8 mouse cellular contexts compared by ENCODE assay signal in genomic region chr3:101376538-101377247, GRCm38 (mm10). TPM values are rescaled to one million over a fixed set of nuclear protein-coding genes. Genes with fewer than 3 reads are reported as not detected.
DNase-seq lines count a peak whose midpoint lies in the region; ATAC-seq and TF ChIP-seq lines count a peak whose summit lies in the region.

TSS of gene Igsf3 (plus strand) at chr3:101377083.

- peak within 1 kb of the TSS; percentile 86 for H3K27ac ChIP-seq in gastrocnemius, adult 2 months
- peak within 1 kb of the TSS; percentile 81 for H3K27ac ChIP-seq in hindbrain, embryonic 16.5 days (ENCODE audit: low read depth, low read length)

- H3K36me3 ChIP-seq in hindbrain, embryonic 16.5 days (ENCODE audit: control insufficient read depth, insufficient read depth, low read length), result no peaks in the 10 kb centered on the region

- H3K4me1 ChIP-seq in hindbrain, embryonic 16.5 days (ENCODE audit: control insufficient read depth, insufficient read depth, low read depth, low read length), result peaks cover 32% of the 10 kb centered on the region

- H3K4me3 ChIP-seq in gastrocnemius, adult 2 months, result peak within 1 kb of the TSS; percentile 94
- peak within 1 kb of the TSS; percentile 81 for H3K4me3 ChIP-seq in hindbrain, embryonic 16.5 days (ENCODE audit: low read length)

- H3K9me3 ChIP-seq in hindbrain, embryonic 16.5 days (ENCODE audit: control insufficient read depth, low read length), result no peaks in the 10 kb centered on the region

- H3K9ac ChIP-seq in hindbrain, embryonic 16.5 days (ENCODE audit: low read depth, low read length), result peak within 1 kb of the TSS; percentile 89

- TF ChIP-seq CTCF in gastrocnemius, adult 2 months (IDR thresholded peaks at IDR 0.05), result no peak

- peak within 1 kb of the TSS; percentile 70 for H3K4me2 ChIP-seq in hindbrain, embryonic 16.5 days (ENCODE audit: low read length)

- DNase-seq in WW6 (ENCODE audit: low read depth, low spot score), result peak; percentile 67
- peak; percentile 80 to 87 for DNase-seq in cerebellum, postnatal 14 days
- DNase-seq in gastrocnemius, adult 2 months, result peak; percentile 93
- DNase-seq in left cerebral cortex, adult 8-10 months (ENCODE audit: low spot score in 2 of 2), result peak in 1 of 2 experiments; percentile 56
- peak; percentile 31 for DNase-seq in right cerebral cortex, postnatal 14 days
- DNase-seq in urinary bladder, postnatal 25 days (ENCODE audit: low spot score), result peak; percentile 77

- intact Hi-C loops in gastrocnemius, adult 2 months (cut with DNase I), result no loop called here

- WGBS in hindbrain, embryonic 16.5 days, result 5% methylated on average over 30 of the region's 56 CpGs

- H3K27me3 ChIP-seq in hindbrain, embryonic 16.5 days (replicated peaks; ENCODE audit: control insufficient read depth, insufficient read depth, low read length), result no peaks in the 10 kb centered on the region

- ATAC-seq in hindbrain, embryonic 16.5 days, result peak; percentile 83
- peak; percentile 78 for ATAC-seq in megakaryocyte, adult 5-6 weeks (ENCODE audit: poor library complexity, severe bottlenecking)

RNA-seq across cellular contexts. Expression of gene Igsf3, which starts in this region (rescaled TPM):
- total RNA-seq in gastrocnemius, adult 2 months (2021), result 1 to 10 TPM; 3.0 to 3.2 TPM
- polyA plus RNA-seq in hindbrain, embryonic 16.5 days (2015; fragmentation: Nextera tagmentation; extraction: Ambion mirVana), result 79.0 and 82.0 TPM in 2 replicates
- total RNA-seq in left cerebral cortex, adult 8-10 months (2022), result 10 to 100 TPM; 16.1 to 19.9 (median 18.7) TPM
- 0.11 TPM in 1 of 2 replicates, not detected in the other for total RNA-seq in megakaryocyte, adult 5-6 weeks (2015)
- 0.40 and 0.57 TPM in 2 replicates for total RNA-seq in megakaryocyte, adult 5-6 weeks (2017)

Comparison
In these comparisons a context has a peak if more than half of its experiments do, and no peak if none do; other contexts are left out.
1. RNA of gene Igsf3 (total RNA-seq): 16.1 to 19.9 TPM in left cerebral cortex, adult 8-10 months; 3.0 to 3.2 TPM in gastrocnemius, adult 2 months and 0.11 to 0.57 TPM in megakaryocyte, adult 5-6 weeks; every median in the first group is over 4 times any median in the second.
2. Peak in ATAC-seq in megakaryocyte, adult 5-6 weeks; RNA of the gene not detected or under 1 TPM.